Mouse (Mus musculus) T-helper 2 cell (primary cell): ENCODE data around the gene Fads2.

ENCODE experiments used
- in situ Hi-C: fragments of 300-600 bp; cut with MboI, MseI; formaldehyde crosslinking; loops from one replicate; pipeline ENCODE4 v1.15.1; 2025; ENCODE audit warnings: high pct_unique_total_duplicates

Fads2 gene

DNA sequence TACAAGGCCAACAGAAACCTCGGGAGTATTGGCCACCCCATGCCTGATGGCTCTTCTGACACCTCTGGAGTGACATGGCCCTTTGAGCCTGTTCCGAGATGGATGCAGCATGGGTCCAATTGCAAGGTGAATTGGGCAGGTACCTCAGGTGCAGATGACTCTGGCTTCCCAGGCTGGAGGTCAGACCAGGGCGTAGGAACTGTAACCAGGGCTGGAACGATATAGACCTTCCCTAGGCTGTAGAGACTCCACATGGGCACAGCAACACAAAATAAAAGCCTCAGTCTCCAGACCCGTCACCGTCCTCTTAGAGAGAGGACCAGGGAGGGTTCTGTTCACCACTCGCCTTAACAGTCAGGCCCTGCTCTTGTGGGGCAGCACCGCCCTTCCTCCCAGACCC lies 39.3 kb downstream of the Fads2 start:
- in situ Hi-C loops, result no loop called here

DNA sequence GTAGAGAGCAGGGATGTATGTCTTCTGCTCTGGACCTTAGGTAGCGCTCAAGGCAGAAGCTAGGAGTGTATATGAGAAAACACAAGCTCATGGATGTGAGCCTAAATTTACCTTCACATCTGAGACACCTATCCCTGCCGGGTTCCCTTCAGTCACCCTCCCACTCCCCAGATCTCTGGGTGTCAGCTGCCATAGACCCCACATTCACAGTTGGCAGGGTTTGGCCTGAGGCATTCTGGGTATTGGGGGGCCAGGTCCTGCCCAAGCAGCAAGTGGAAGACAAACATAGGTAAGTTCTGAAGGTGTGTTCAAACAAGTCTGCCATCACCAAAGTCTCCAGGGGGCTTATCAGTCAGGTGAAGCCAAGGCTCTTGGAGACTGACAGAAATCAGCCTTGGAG lies 39.9 kb downstream of the Fads2 start:
- in situ Hi-C loops, result no loop called here

DNA sequence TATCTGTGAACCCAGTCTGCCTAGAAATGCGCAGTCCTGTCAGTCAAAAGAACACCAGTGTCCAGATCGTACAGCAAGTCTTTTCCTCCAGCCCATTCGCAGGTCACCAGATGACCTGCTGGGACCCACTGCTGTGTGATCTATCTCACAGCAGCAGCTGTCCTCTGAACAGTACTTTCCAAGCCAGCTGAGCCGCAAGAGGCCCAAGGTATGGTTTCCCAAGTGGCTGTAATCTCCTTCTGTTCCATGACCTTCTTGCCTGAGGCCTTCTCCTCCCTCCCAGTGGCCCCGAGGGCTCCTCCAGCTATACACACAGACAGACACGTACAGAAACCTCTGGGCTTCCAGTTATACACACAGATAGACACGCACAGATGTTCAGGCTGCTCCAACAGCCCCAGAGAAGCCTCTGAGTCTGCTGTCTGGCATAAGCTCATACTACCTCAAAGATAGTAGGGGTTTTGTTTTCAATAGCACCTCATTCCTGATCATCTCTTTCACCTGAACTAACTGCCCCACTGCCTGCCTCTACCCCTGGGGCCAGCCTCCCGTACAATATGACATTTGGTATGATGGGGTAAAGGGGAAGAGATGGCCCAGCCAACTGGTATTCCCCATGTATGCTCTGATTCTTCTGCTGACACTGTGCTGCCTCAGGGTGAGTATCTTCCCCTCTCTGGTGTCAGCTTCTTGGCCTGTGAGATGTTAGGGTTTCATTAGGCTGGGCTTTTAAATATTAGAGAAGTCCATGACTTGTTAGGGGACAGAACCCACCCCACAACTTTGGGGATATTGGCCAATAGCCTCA lies 40.6 kb downstream of the Fads2 start:
- in situ Hi-C loops, result no loop called here

DNA sequence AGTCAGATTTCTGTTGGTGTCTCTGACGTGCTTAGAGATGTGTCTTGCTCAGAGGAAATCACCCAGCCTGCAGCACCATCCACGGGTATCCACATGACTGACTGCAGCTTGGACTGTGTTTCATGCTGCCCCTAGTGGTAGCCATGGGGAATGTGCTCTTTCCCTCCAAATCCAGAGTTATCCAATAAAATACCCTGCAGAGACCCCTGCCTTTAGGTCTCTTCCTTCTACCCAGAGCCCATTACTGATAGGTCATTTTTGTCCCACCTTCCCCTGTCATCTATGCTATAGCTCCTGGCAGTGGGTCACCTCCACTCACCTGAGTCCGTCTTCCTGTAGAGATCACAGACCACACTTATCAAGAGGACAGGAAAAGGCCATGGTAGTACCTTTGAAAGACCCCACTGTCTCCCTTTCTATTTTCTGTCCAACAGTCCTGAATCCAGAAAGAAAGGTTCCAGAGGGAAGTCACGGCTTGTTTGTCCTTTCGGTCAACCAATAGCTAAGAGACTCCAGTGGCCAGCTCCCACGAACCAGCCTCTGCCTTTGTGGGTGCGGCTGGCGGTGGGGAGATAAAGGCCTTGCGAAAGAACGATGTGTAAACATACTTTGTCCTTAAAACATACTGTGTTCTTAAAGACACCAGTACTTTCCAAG lies 41.5 kb downstream of the Fads2 start:
- in situ Hi-C loops, result no loop called here

DNA sequence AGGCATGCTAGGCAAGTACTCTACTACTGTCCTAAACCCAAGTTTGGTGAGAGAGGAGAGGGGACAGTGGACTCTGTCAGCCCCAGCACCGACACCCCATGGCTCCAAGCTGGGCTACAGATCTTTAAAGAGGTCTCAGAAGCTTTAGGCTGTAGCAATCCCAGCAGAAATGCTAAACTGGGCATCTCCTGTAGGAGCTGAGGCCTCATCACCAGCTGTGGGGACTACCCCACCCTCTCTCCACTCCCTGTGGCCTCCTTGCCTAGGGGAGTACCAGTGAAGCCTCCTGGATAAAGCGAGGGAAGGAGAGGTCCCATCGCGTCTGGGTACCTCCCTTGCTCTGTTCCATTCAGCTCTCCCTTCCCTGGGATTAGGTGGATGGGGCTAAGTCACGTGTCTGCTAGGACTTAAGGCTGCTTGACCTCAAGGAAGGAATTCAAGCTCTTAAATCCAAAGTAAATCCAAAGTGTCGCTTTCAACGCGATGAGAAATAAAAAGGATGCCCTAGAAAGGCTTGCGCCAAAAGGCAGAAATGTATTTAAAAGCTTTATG lies 42.6 kb downstream of the Fads2 start:
- in situ Hi-C loops, result no loop called here

DNA sequence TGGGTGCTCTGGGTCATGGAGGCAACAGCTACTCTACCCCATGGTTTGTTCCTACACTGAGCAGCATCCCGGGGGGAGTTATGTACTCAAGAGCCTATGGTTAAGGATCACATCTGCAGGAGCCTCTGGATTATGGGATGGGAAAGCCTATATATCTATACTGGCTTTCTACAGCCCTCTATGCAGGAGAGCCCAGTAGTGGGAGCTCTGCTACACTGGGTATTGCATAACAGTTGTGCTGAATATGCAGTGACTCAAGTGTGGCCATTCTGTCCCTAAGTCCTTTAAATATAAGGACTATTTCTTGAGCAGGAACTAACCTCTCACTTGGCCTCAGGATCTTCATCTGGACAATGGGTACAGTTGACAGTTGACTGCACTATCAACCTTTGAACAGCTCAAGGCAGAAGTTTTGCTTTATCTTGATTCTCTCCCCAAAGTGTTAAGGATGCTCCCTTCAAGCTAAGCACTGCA lies 43.2 kb downstream of the Fads2 start:
- in situ Hi-C loops, result no loop called here

DNA sequence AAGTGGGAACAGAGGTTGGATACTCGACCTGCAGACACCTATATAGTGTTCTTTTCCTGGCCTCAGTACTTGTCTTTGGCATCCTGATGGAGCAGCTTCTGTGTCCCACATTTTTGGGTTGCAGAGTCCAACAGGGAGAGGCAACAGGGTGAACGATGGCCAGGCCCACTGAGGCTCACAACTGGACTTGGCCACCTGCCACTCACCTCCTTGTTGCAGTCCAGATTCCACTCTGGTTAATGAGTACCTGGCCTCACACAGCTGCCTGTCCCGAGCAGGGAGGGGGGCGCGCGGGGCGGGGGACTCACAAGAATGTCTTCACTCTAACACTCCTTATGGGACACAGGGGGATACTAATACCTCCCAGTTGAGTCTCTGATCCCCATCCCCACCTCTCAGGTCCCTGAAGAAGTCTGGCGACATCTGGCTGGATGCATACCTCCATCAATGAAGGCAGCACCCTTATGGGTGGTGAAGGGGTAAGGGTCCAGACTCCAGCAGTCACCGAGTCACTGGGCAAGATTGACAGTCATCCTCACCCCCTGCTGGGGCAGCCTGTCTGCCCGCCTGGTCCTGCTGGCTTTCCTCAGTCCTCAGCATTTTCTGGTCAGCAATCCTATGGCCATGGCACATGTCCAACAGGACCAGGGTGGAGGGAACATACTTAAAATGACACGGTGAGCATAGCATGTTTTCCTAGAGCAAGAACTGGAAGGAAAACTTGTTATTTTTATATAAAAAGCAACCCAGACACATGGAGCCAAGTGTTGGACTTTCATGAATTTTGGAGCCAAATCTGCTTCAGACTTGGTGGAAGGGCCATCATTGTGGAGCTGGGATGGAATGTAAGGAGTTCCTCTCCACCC lies 43.8 kb downstream of the Fads2 start:
- in situ Hi-C loops, result no loop called here

DNA sequence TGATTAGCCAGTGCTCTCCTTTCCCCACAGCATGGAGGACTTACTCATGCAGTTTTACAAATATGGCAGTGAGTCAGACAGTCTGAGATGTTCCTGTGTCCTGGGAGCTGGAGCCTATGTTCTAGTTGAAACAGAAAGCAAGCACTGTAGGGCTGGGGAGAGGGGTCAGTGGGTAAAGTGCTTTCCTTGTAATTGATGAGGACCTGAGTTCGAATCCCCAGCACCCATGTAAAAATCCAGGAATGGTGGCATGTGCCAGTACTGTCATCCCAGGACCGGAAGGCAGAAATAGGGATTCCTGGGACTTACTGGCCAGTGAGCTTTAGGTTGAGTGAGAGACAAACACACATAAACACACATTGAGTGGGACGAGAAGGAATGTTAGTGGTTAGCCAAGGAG lies 44.9 kb downstream of the Fads2 start:
- in situ Hi-C loops, result no loop called here

DNA sequence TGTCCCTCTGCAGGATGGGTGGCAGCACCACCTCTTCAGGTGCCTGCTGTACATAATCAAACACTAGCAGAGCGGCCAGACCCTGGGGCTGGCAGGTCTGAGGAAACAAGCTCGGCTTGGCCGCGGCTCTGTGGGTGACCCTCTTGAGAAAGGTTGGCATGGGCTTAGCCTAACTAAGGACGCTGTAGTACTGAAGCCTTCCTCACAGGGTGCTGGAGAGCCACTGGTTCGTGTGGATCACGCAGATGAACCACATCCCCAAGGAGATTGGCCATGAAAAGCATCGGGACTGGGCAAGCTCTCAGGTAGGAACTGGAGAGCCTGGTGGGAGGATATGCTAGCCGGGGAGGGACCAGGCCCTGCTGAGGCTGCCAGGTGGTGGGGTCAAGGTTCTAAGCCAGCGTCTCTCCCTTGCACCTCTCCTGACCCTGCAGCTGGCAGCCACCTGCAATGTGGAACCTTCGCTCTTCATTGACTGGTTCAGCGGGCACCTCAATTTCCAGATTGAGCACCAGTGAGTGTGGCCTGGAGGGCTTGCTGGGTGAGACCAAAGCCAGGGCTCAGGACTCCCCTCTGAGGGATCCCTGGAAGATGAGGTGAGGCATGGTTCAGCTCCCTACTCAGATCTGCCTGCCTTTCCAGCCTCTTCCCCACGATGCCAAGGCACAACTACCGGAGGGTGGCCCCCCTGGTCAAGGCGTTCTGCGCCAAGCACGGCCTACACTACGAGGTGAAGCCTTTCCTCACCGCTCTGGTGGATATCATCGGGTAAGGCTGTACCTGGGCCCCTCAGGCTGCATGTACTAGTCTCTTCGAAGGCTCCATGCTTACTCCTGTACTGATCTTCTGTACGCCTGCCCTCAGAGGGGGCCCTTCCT lies 45.5 kb downstream of the Fads2 start:
- in situ Hi-C loops, result no loop called here

DNA sequence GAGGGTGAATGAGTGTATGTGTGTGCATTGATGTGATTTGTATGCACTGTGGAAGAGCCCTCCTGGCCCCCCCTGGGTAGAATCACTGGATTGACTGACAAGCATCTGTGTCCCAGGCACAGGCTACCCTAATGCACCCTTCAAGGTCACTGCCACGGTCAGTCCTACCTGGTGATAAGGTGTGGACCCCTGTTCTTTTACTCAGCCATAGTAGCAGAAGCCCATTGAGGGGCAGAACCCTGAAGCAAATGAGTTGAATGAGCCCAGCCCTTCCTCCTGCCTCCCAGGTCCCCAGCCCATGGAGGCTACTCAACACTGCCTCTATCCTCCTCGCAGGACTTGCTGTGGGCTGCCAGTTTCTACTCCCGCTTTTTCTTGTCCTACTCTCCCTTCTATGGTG lies 46.3 kb downstream of the Fads2 start:
- in situ Hi-C loops, result no loop called here

DNA sequence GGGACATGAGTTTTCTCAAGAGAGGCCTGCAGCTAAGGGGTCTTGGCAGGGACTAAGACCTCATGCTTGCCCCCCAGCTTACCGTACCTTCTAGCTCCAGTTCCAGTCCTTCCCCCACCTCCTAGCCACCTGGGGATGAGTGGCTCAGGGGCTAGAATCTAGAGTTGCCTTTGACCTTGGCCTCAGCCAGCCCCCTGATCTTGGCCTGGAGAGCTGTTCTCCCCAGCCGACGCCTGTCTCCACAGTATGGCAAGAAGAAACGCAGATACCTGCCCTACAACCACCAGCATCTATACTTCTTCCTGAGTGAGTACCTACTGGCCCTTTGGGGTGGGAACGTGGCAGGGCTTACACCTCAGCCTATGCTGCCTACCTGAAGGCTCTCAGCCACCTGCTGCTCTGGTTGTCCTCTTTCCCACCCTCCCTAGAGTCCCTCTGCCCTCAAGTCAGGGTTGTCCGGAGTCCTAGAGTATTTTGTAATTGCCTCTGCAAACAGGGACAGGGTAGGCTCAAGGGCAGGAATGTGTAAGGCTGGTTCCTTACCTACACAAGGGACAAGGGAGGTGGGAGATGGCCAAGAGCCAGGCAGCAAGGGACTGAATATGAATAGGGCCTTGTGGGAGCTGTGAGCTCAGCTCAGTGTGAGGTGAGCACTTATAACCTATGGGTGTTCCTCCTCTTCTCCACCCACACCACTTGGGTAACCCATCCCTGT lies 47.0 kb downstream of the Fads2 start:
- in situ Hi-C loops, result no loop called here

DNA sequence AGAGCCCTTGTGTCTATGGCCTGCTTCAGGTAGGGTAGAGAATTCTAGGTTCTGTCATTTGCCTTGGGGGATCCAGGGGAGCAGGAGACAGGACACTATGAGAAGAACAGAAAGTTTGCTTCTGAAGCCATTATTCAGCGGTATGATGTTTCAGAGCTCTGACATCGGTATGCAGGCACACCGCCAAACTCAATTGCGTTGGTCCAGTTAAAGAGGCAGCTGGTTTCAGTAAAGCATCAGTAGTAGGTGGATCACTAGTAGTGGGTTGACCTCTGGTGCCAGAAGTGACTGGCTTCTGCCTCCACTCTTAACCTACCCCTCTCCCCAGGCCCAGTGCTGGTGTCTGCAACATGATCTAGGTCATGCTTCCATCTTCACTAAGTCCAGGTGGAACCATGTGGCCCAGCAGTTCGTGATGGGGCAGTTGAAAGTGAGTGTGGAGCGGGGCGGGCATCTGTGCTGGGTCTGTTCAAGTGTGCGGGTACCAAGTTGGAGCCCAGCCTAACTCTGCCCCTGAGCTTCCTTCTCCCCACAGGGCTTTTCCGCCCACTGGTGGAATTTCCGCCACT lies 47.8 kb downstream of the Fads2 start:
- in situ Hi-C loops, result no loop called here

DNA sequence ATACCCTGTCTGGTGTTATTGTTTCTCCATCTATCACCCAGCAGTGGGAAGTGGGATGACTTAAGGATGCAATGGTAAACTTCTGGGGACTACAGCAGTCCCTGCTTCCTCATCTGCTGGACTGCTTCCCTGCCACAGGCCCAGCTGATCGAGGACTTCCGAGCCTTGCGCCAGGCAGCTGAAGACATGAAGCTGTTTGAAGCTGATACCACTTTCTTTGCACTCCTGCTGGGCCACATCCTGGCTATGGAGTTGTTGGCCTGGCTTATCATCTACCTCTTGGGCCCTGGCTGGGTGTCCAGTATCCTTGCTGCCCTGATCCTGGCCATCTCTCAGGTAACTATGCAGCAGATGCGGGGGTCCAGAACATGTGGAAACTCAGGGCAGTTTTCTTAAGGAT lies 48.8 kb downstream of the Fads2 start:
- in situ Hi-C loops, result no loop called here

DNA sequence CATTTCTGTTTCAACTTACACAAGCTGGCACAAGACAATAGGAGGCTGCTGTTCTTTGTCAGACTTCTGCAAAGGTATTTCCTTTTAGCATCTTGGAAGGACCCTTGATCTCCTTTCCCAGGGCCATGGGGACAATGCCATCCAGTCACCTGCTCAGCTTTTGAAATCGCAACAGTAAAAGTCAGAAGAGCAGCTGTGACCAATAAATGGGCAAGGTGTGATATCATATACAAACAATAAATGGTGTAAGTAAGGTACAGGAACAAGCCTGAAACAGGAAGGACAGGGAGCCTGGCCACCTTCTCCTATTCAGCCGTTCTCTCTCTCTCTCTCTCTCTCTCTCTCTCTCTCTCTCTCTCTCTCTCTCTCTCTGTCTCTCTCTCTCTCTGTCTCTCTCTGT lies 51.1 kb downstream of the Fads2 start:
- in situ Hi-C loops, result no loop called here

DNA sequence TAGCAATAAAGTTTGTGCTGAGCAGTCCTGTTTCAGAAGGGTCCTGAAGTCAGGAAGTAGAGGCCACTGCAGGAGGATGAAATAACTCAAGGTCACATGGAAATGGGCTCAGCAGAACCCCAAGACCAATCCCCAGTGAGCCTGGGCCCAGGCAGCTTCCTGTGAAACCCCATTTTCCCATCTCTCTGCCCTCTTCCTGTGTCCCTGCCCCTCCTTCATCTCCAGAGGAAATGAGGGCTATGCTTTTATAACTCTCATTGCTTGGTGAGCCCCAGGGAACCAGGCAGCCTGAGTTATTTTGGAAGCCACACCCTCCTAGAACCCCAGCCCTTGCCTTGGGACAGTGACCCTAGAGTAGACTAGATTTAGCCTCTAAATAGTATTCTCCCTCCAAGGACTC lies 52.0 kb downstream of the Fads2 start:
- in situ Hi-C loops, result no loop called here

DNA sequence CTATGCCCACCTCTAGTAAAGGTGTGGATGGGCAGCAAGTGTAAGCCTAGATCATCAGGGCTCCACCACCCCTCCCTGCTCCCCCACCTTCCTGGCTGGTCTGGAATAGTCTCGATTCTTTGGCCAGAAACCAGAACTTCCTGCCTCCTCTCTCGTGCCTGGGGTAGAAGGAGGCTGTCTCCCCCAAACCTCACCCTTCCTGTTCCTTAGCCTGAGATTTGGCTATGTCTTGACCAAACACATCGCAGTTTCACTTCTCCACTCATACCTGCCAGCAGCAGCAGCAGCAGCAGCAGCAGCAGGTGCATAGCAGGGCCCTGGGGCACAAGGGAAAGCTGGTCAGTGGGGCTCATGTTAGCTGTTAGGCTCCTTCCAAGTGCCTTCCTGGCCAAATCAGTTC lies 54.6 kb downstream of the Fads2 start:
- in situ Hi-C loops, result no loop called here

DNA sequence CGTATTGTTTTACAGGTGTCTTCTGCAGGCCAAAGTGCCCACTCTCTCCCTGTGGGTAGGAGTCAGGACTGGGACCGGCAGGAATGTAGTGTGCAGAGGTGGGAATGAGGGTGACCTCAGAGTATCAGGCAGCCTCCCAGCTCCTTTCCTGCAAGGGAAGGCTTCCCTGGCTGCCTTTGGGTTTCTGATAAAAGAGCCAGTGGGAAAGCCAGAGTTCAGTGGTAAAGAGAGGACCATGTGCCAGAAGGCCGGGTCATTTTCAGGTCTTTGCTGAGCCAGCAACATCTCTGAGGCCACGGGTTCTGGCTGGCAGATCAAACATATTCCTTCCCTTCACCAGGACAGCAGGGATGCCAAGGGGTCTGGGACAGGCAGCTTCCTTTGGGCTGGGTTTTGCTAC lies 55.2 kb downstream of the Fads2 start:
- in situ Hi-C loops, result no loop called here

DNA sequence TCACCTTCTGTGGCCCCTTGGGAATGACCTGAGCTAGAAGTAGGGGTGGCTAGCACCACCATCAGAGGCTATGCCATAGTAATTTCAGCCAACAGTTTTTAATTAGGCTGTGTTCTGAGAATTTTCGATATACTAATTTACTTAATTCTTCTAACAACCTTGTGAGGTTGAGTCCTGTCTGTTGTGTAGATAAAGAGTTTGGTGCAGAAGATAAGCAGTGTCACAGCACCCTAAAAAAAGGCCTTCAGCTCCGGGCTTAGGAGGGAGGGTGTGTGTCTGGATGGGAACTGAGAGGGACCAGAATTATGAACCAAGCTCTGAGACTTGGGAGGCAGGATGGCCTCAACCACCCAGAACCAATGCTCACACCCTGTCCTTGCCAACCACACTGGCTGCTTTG lies 55.8 kb downstream of the Fads2 start:
- in situ Hi-C loops, result no loop called here

DNA sequence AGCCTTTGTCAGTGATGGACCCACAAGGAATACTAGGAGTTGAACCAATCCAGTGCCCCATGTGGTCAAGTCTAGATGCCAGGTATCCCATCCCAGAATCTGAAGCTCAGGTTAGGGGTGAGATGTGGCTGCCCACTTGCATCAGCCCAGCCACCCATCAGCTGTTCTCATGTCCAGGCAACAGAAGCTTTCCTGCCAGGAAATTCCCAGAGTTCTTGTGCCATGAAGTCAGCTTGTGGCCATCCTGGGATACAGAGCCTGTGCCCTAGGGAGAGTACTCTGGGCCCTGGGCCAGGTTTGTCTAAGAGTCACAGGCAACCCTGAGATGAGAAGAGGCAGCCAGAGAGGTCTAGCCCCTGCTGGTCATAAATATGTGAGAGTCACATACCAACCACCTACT lies 57.9 kb downstream of the Fads2 start:
- in situ Hi-C loops, result no loop called here

DNA sequence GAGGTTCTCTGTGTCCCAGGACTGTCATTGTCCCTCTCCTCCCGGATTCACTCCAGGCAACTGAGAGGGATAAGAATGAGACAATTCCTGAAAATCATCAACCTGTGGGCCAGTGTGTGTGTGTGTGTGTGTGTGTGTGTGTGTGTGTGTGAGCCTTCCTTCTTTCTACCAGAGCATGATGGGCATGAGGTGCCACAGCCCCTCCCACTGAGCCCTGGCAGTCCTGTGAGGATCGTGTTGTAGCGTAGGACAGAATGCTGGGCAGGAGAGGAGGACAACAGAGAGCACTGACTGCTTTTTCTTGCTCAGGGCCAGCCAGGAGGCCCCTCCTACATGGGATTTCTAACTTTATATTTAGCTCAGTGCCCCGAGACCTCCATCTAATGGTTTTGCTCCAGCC lies 58.7 kb downstream of the Fads2 start:
- in situ Hi-C loops, result no loop called here
